In genomic region chr2:125775661-125776060, GRCm38 (mm10) we compare ENCODE assay signal across 23 mouse cellular contexts.
"Had no signal": no experiment of that assay in that cellular context is flagged by ENCODE, and none has a peak within 500 bp of the region (broad histone marks: within the 10 kb centered on the region; RNA-seq: fewer than 3 reads in every experiment).

No protein-coding gene starts in this region.

- H3K27me3 ChIP-seq: limb, embryonic 13.5 days; liver, embryonic 12.5 days; liver, embryonic 15.5 days; lung, embryonic 15.5 days; midbrain, embryonic 12.5 days; midbrain, embryonic 15.5 days; neural tube, embryonic 12.5 days; neural tube, embryonic 15.5 days; stomach, embryonic 15.5 days had no signal

- H3K9ac ChIP-seq: limb, embryonic 13.5 days; liver, embryonic 12.5 days; liver, embryonic 15.5 days; lung, embryonic 15.5 days; midbrain, embryonic 12.5 days; midbrain, embryonic 15.5 days; neural tube, embryonic 12.5 days; neural tube, embryonic 15.5 days; stomach, embryonic 15.5 days had no signal

- H3K27ac ChIP-seq: kidney, postnatal 0 days; layer of hippocampus, adult 2 months; limb, embryonic 10.5 days; limb, embryonic 13.5 days; liver, embryonic 12.5 days; liver, embryonic 15.5 days; lung, embryonic 15.5 days; midbrain, embryonic 12.5 days; midbrain, embryonic 15.5 days; neural tube, embryonic 12.5 days; neural tube, embryonic 15.5 days; stomach, embryonic 15.5 days had no signal

- H3K4me2 ChIP-seq: limb, embryonic 13.5 days; liver, embryonic 12.5 days; liver, embryonic 15.5 days; lung, embryonic 15.5 days; midbrain, embryonic 12.5 days; midbrain, embryonic 15.5 days; neural tube, embryonic 12.5 days; neural tube, embryonic 15.5 days; stomach, embryonic 15.5 days had no signal

- ATAC-seq: liver, embryonic 12.5 days; midbrain, embryonic 15.5 days had no signal

- DNase-seq: kidney, postnatal 25 days; layer of hippocampus, adult 9-11 months; liver; lung, adult 18-20 months; lung, postnatal 10 days; lung, postnatal 36 days; right cerebral cortex, adult 18-20 months; right cerebral cortex, postnatal 14 days; right cerebral cortex, postnatal 4 days; thymus, adult 18-20 months; thymus, postnatal 36 days had no signal

- H3K4me3 ChIP-seq: layer of hippocampus, adult 2 months; limb, embryonic 10.5 days; limb, embryonic 13.5 days; liver, embryonic 12.5 days; liver, embryonic 15.5 days; lung, embryonic 15.5 days; midbrain, embryonic 12.5 days; midbrain, embryonic 15.5 days; neural tube, embryonic 12.5 days; neural tube, embryonic 15.5 days; stomach, embryonic 15.5 days had no signal

- H3K9me3 ChIP-seq: limb, embryonic 10.5 days; limb, embryonic 13.5 days; liver, embryonic 12.5 days; liver, embryonic 15.5 days; lung, embryonic 15.5 days; midbrain, embryonic 12.5 days; midbrain, embryonic 15.5 days; neural tube, embryonic 12.5 days; neural tube, embryonic 15.5 days; stomach, embryonic 15.5 days had no signal
